Mouse (Mus musculus) heart, embryonic 14.5 days (tissue): Measurements from ENCODE around the gene Slc30a10. TPM values are rescaled to one million over a fixed set of nuclear protein-coding genes. Genes with fewer than 3 reads are reported as not detected.

Experiments used
- ATAC-seq: fragments of 200-750 bp; cut with Nextera tagmentation; 2 replicates; pipeline ENCODE4 v1.8.0; 2017; ENCODE audit warnings: low read depth, moderate TSS enrichment; ENCODE audit not compliant: insufficient number of reproducible peaks, insufficient read depth, low FRiP score
- H3K27ac ChIP-seq, 2 experiments: fragments of 200-500 bp in 1 of 2; fragments of 300-500 bp in 1 of 2; sonication (generic) in 1 of 2; replicated peaks in 1 of 2; 2 replicates each; pipeline ENCODE4 v1.5.1; 2012 to 2014; ENCODE audit warnings: low read depth in 2 of 2, low read length in 2 of 2, control low read depth in 1 of 2, mild to moderate bottlenecking in 1 of 2, mixed read lengths in 1 of 2; ENCODE audit not compliant: control insufficient read depth in 1 of 2, insufficient read depth in 1 of 2
- H3K27me3 ChIP-seq: fragments of 300-500 bp; sonication (generic); 2 replicates; pipeline ENCODE4 v1.6.1; 2014; ENCODE audit warnings: mild to moderate bottlenecking, low read length, control low read depth; ENCODE audit not compliant: control insufficient read depth, insufficient read depth
- H3K36me3 ChIP-seq: fragments of 300-500 bp; sonication (generic); 2 replicates; pipeline ENCODE4 v1.6.1; 2014; ENCODE audit warnings: mild to moderate bottlenecking, control low read depth, low read length, mixed read lengths; ENCODE audit not compliant: control insufficient read depth, insufficient read depth
- H3K4me1 ChIP-seq, 2 experiments: fragments of 200-500 bp in 1 of 2; fragments of 300-500 bp in 1 of 2; sonication (generic) in 1 of 2; 2 replicates each; pipeline ENCODE4 v1.6.1; 2012 to 2014; ENCODE audit warnings: low read length in 2 of 2, control low read depth in 1 of 2, mixed read lengths in 1 of 2; ENCODE audit not compliant: control insufficient read depth in 2 of 2, insufficient read depth in 2 of 2
- H3K4me2 ChIP-seq: fragments of 300-500 bp; sonication (generic); 2 replicates; pipeline ENCODE4 v1.6.1; 2014; ENCODE audit warnings: mild to moderate bottlenecking, low read length
- H3K4me3 ChIP-seq, 2 experiments: fragments of 200-500 bp in 1 of 2; fragments of 300-500 bp in 1 of 2; sonication (generic) in 1 of 2; 2 replicates each; pipeline ENCODE4 v1.5.1; 2012 to 2014; ENCODE audit warnings: low read length in 2 of 2, mild to moderate bottlenecking in 2 of 2, control low read depth in 1 of 2, low read depth in 1 of 2, moderate library complexity in 1 of 2; ENCODE audit not compliant: control insufficient read depth in 1 of 2, insufficient read depth in 1 of 2
- H3K9ac ChIP-seq: fragments of 300-500 bp; sonication (generic); 2 replicates; pipeline ENCODE4 v1.6.1; 2014; ENCODE audit warnings: mild to moderate bottlenecking, low read length
- H3K9me3 ChIP-seq: fragments of 300-500 bp; sonication (generic); 2 replicates; pipeline ENCODE4 v1.6.1; 2016; ENCODE audit warnings: low read length, control low read depth; ENCODE audit not compliant: control insufficient read depth
- WGBS: fragments of 180-500 bp; shearing (Covaris S2); extraction: QIAGEN DNeasy Blood & Tissue Kit; methylation state at CpG from one replicate; pipeline ENCODE4 v1.1.7; 2014; 5-methylcytosine and 5-hydroxymethylcytosine counted together
- polyA plus RNA-seq: library from polyadenylated mRNA; unstranded; fragments of >200 nt; fragmentation: Nextera tagmentation; extraction: Ambion mirVana; gene quantifications from 2 replicates; pipeline ENCODE4 v1.2.1, GENCODE M21; 2014

Slc30a10 gene
- polyA plus RNA-seq, 1 experiment from 2014 or later: 0.08 TPM

DNA sequence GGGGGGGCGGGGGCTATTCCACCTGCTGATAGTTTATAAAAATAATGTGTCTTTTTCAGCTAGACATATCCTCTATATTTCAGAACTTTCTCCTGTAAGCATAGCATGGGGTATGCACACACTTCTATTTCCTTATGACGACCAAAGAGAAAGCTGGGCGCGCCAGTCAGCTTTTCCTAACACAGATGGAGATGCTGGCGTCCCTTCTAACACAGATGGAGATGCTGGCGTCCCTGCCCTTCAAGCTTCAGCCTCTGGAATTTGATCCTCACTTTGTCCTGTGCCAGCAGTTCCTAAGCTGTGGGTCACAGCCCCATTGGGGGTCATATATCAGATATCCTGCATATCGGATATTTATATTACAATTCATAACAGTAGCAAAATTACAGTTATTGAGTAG lies 46.0 kb downstream of the Slc30a10 start:
- ATAC-seq: no peak
- no peaks in the 10 kb centered on the region for H3K27me3 ChIP-seq
- H3K36me3 ChIP-seq: no peaks in the 10 kb centered on the region
- H3K9ac ChIP-seq: no peak overlapping the region
- H3K4me2 ChIP-seq: no peak overlapping the region
- H3K9me3 ChIP-seq: no peaks in the 10 kb centered on the region
- 84% methylated on average over 7 of the region's 7 CpGs for WGBS
- H3K27ac ChIP-seq: no peak overlapping the region
- H3K4me3 ChIP-seq: no peak overlapping the region
- H3K4me1 ChIP-seq: no peaks in the 10 kb centered on the region

DNA sequence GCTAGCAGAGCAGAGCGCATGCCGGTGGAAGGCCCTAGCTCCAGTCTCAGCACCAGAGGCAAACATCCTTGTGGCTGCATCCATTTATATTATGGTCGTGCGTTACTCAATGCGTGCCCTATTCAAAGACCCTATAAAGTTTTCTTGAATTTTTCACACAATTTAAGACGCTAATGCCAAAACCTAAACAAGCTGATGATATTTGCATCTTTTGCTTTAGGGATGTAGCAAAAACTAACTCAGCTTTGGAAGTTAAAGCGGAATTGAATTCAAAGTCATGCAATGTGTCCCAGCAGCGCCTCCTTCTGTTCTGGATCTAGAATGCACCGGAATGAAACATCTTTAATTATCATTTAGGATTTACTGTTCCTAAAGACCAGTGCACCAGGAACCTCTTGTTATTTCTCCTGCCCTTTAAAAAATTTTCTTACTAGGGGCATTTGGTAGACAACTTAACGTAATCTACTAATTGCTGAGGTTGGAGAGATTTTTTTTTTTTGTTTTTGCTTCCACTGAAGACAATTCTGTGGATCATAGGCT lies 47.2 kb downstream of the Slc30a10 start:
- WGBS: 29% methylated on average over 10 of the region's 10 CpGs
- no peaks in the 10 kb centered on the region for H3K27me3 ChIP-seq
- no peak for ATAC-seq

DNA sequence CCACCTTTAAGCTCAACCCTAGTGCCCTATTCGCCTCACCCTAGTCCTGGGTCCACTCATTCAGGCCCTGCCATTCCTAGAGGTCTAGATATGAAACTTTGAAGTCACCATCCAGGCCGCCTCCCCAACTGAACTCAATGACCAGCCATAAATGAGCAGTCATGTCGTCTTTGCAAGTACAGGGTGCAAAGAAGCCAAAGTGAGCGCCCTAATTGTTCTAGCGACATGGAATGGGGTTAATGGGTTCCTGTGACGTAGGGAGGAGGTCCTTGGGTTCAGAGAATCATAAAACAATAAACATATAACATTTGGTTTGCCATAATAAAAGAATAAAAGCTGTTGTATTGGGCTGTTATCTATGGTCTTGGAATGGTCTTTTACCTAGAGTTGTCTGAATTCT lies 47.9 kb downstream of the Slc30a10 start:
- Histone ChIP-seq H3K4me3 (no peak overlapping the region), H3K9me3 (no peaks in the 10 kb centered on the region), H3K4me1 (no peaks in the 10 kb centered on the region), H3K27ac (no peak overlapping the region), H3K36me3 (no peaks in the 10 kb centered on the region), H3K9ac (no peak overlapping the region), H3K4me2 (no peak overlapping the region), H3K27me3 (no peaks in the 10 kb centered on the region)
- no peak for ATAC-seq
- 65% methylated on average over 6 of the region's 6 CpGs for WGBS

More for the DNA sequence above, 47.2 kb downstream of the Slc30a10 start:
- Histone ChIP-seq H3K4me2 (no peak overlapping the region), H3K4me1 (no peaks in the 10 kb centered on the region), H3K4me3 (no peak overlapping the region), H3K9me3 (no peaks in the 10 kb centered on the region), H3K36me3 (no peaks in the 10 kb centered on the region), H3K9ac (no peak overlapping the region), H3K27ac (no peak overlapping the region)

DNA sequence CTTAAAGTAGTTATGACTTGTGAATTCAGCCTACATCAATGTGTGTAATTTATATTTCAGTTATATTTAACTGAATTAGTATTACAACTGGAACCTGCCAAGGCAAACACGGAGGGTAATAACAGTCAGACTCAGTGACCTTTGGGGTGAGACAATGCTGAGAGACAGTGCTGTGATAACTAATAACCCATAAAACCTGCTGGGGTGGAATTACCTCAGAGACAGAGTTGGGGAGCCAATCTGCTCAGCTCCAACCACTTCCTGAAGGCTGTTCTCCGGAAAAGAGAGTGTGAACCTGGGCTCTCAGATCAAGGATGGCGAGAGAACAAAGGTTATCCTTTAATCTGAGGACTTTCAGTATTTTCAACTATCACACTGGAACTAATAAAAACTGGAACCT lies 54.4 kb downstream of the Slc30a10 start:
- no peaks in the 10 kb centered on the region for H3K9me3 ChIP-seq
- H3K4me1 ChIP-seq: no peaks in the 10 kb centered on the region
- H3K9ac ChIP-seq: no peak overlapping the region
- WGBS: 65% methylated on average over 3 of the region's 3 CpGs
- H3K4me2 ChIP-seq: no peak overlapping the region
- ATAC-seq: no peak
- no peaks in the 10 kb centered on the region for H3K27me3 ChIP-seq
- no peak overlapping the region for H3K27ac ChIP-seq
- H3K4me3 ChIP-seq: no peak overlapping the region
- H3K36me3 ChIP-seq: no peaks in the 10 kb centered on the region

DNA sequence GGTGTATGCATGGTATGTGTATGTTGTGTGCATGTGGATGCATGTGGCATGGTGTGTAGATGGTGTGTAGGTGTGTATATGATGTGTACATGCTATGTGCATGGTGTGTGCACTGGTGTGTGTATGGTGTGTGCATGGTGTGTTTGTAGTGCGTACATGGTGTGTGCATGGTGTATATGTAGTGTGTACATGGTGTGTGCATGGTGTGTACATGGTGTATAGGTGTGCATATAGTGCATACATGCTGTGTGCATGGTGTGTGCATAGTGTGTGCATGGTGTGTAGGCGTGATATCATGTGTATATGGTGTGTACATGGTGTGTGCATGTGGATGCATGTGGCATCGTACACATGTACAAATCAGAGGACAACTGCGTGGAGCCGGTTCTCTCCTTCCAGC lies 56.7 kb downstream of the Slc30a10 start:
- Histone ChIP-seq H3K9ac (no peak overlapping the region), H3K27ac (no peak overlapping the region), H3K27me3 (no peaks in the 10 kb centered on the region), H3K4me3 (no peak overlapping the region), H3K9me3 (no peaks in the 10 kb centered on the region), H3K36me3 (no peaks in the 10 kb centered on the region), H3K4me2 (no peak overlapping the region), H3K4me1 (no peaks in the 10 kb centered on the region)
- 92% methylated on average over 5 of the region's 5 CpGs for WGBS
- ATAC-seq: no peak

DNA sequence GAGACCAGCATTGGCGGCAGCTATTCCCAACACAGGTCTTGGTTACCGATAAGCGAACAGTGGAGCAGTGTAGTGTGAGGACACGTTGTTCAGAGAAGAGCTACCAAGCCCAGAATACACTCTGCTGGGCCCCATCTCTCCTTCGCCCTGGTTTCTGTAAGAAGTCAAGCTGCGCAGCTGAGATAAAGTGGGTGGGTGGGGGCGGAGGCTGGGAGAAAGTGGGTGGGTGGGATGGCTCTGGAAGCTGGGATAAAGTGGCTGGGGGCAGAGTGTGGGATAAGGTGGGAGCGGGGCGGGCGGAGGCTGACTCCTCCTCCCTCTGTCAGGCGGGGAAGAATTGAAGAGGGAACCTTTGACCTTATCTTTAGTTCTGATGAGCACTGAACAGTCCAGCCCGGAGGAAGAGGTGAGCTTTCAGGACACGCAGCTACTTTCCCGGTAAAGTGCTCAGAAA lies 60.9 kb downstream of the Slc30a10 start:
- ATAC-seq: no peak
- no peaks in the 10 kb centered on the region for H3K9me3 ChIP-seq
- H3K4me2 ChIP-seq: peak overlapping the region; percentile 44
- H3K9ac ChIP-seq: no peak overlapping the region
- H3K27ac ChIP-seq: no peak overlapping the region
- WGBS: 33% methylated on average over 13 of the region's 14 CpGs
- H3K4me1 ChIP-seq: no peaks in the 10 kb centered on the region
- H3K36me3 ChIP-seq: no peaks in the 10 kb centered on the region
- 0 out of 4 replicates have a peak overlapping the region, but pooled peaks of 1 of the 2 experiments have one; percentile 2 for H3K4me3 ChIP-seq
- H3K27me3 ChIP-seq: no peaks in the 10 kb centered on the region

DNA sequence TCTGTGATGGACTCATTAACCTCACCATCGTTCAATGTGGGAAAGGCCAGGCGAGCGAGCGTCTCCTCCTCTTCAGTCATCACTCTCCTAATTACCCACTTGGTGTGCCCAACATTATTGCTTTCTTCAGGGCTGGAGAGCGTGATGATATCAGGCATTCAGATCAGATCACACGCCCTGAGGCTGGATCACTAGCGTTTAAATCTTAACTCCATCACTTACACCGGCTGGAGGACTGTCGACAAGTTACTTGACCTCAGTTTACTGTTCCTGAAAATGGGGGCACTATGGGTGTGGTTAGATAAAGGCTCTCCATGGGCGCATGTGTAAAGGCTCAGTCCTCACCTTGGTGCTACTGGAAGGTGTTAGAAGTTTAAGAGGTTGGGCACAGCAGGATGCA lies 61.4 kb downstream of the Slc30a10 start:
- no peak for ATAC-seq
- 55% methylated on average over 10 of the region's 10 CpGs for WGBS

DNA sequence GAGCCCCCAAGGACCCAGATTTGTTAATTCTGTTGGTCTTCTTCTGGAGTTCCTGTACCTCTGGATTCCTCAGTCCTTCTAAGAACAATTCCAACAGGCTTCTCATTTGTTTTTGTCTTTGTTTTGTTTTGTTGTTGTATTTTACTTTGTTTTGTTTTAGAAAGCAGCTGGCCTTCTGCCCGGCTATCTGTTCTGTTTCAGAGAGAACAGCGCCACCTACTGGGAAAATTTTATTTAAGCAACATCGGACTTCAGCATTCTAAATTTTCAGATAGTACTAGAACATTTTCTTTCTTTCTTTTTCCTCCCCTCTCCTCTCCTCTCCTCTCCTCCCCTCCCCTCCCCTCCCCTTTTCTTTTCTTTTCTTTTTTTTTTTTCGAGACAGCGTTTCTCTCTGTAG lies 62.9 kb downstream of the Slc30a10 start:
- H3K9ac ChIP-seq: no peak overlapping the region
- H3K4me3 ChIP-seq: no peak overlapping the region
- no peak overlapping the region for H3K27ac ChIP-seq
- 7% methylated on average over 3 of the region's 5 CpGs for WGBS
- no peaks in the 10 kb centered on the region for H3K27me3 ChIP-seq
- H3K4me2 ChIP-seq: no peak overlapping the region
- H3K4me1 ChIP-seq: no peaks in the 10 kb centered on the region
- H3K9me3 ChIP-seq: no peaks in the 10 kb centered on the region
- ATAC-seq: no peak
- H3K36me3 ChIP-seq: no peaks in the 10 kb centered on the region

More for the DNA sequence above, 61.4 kb downstream of the Slc30a10 start:
- H3K27me3 ChIP-seq: no peaks in the 10 kb centered on the region
- H3K9ac ChIP-seq: no peak overlapping the region
- H3K27ac ChIP-seq: no peak overlapping the region
- H3K4me2 ChIP-seq: peak overlapping the region; percentile 44
- H3K36me3 ChIP-seq: no peaks in the 10 kb centered on the region
- H3K9me3 ChIP-seq: no peaks in the 10 kb centered on the region
- H3K4me1 ChIP-seq: no peaks in the 10 kb centered on the region
- H3K4me3 ChIP-seq: no peak overlapping the region
